Mouse (Mus musculus) kidney, postnatal 0 days (tissue): ENCODE measurements around the gene Ank2. TPM values are rescaled to one million over a fixed set of nuclear protein-coding genes. Genes with fewer than 3 reads are reported as not detected.

Experiments used
- ATAC-seq: fragments of 200-750 bp; cut with Nextera tagmentation; replicated peaks from 2 replicates; pipeline ENCODE4 v1.8.0; 2017; ENCODE audit warnings: low read depth, moderate number of reproducible peaks, moderate TSS enrichment, moderate library complexity; ENCODE audit not compliant: low FRiP score
- DNase-seq: peaks from one replicate; pipeline ENCODE4 v3.0.0-alpha.2; 2016; ENCODE audit warnings: low spot score
- H3K27ac ChIP-seq: fragments of 300-500 bp; sonication (generic); 2 replicates; pipeline ENCODE4 v1.5.1; 2014; ENCODE audit warnings: mild to moderate bottlenecking
- H3K27me3 ChIP-seq: fragments of 300-500 bp; sonication (generic); 2 replicates; pipeline ENCODE4 v1.6.1; 2014; ENCODE audit warnings: low read length, mixed read lengths; ENCODE audit not compliant: insufficient read depth
- H3K36me3 ChIP-seq: fragments of 300-500 bp; sonication (generic); 2 replicates; pipeline ENCODE4 v1.6.1; 2014; ENCODE audit warnings: low read length, mixed read lengths; ENCODE audit not compliant: insufficient read depth
- H3K4me1 ChIP-seq: fragments of 300-500 bp; sonication (generic); replicated peaks from 2 replicates; pipeline ENCODE4 v1.6.1; 2014; ENCODE audit warnings: antibody characterized with exemption, low read length, mixed read lengths; ENCODE audit not compliant: insufficient read depth
- H3K4me2 ChIP-seq: fragments of 300-500 bp; sonication (generic); 2 replicates; pipeline ENCODE4 v1.6.1; 2014; ENCODE audit warnings: mild to moderate bottlenecking, low read length, moderate library complexity, mixed read lengths
- H3K4me3 ChIP-seq: fragments of 300-500 bp; sonication (generic); replicated peaks from 2 replicates; pipeline ENCODE4 v1.5.1; 2014; ENCODE audit warnings: low read depth, low read length
- H3K9ac ChIP-seq: fragments of 300-500 bp; sonication (generic); 2 replicates; pipeline ENCODE4 v1.6.1; 2014; ENCODE audit warnings: low read depth, low read length
- H3K9me3 ChIP-seq: fragments of 300-500 bp; sonication (generic); replicated peaks from 2 replicates; pipeline ENCODE4 v1.6.1; 2016; ENCODE audit warnings: low read length, inconsistent platforms, mixed read lengths
- CTCF ChIP-seq: IDR thresholded peaks from 2 replicates; pipeline ENCODE4 v1.5.1; 2016; ENCODE audit warnings: antibody characterized with exemption, low read depth, mild to moderate bottlenecking, moderate library complexity
- WGBS: fragments of 180-500 bp; shearing (Covaris S2); extraction: QIAGEN DNeasy Blood & Tissue Kit; methylation state at CpG from one replicate; pipeline ENCODE4 v1.1.7; 2014; 5-methylcytosine and 5-hydroxymethylcytosine counted together
- polyA plus RNA-seq: library from polyadenylated mRNA; unstranded; fragments of >200 nt; fragmentation: Nextera tagmentation; extraction: Ambion mirVana; gene quantifications from 2 replicates; pipeline ENCODE4 v1.2.1, GENCODE M21; 2015

The Ank2 gene
- polyA plus RNA-seq, 1 experiment from 2014 or later = 4.1 TPM

DNA sequence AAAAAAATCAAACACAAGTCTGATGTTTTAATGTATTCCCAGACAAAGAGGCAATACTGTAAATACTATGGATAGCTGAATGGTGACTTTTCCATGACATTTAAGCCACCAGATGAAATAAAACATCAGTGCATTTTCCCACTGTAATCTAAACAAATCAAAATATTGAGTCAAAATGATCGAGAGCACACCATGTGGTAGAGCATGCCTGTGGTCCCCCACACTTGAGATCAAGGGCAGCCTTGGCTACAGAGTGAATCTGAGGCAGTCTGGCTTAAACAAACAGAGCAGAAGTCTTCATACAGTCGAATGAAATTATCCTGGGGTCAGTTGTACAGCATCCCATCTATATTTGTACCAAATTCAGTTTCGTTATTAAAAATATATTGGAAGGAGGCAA is 288.0 kb downstream of the Ank2 start:
- H3K9ac ChIP-seq = no peak overlapping the region
- no peak overlapping the region for H3K27ac ChIP-seq
- TF ChIP-seq CTCF = no peak
- DNase-seq (no peak), ATAC-seq (no peak)
- no peak overlapping the region for H3K4me2 ChIP-seq
- no peaks in the 10 kb centered on the region for H3K36me3 ChIP-seq
- WGBS = 72% methylated on average over 3 of the region's 3 CpGs
- no peak overlapping the region for H3K4me3 ChIP-seq
- no peaks in the 10 kb centered on the region for H3K4me1 ChIP-seq
- no peaks in the 10 kb centered on the region for H3K9me3 ChIP-seq
- no peaks in the 10 kb centered on the region for H3K27me3 ChIP-seq

- H3K27me3 ChIP-seq = no peaks in the 10 kb centered on the region
- H3K9me3 ChIP-seq = no peaks in the 10 kb centered on the region
- no peaks in the 10 kb centered on the region for H3K36me3 ChIP-seq
- no peak for DNase-seq
- H3K9ac ChIP-seq = no peak overlapping the region
- no peak overlapping the region for H3K4me3 ChIP-seq
- TF ChIP-seq CTCF = no peak
- no peak for ATAC-seq
- WGBS = 70% methylated on average over 4 of the region's 4 CpGs
- H3K4me1 ChIP-seq = no peaks in the 10 kb centered on the region
- H3K4me2 ChIP-seq = no peak overlapping the region
- H3K27ac ChIP-seq = no peak overlapping the region
Measured at GRCm38 (mm10) chr3:127210552-127210951, 288.6 kb downstream of the Ank2 start.

- Histone ChIP-seq H3K27ac (no peak overlapping the region), H3K36me3 (no peaks in the 10 kb centered on the region), H3K4me3 (no peak overlapping the region), H3K4me2 (no peak overlapping the region), H3K9ac (no peak overlapping the region), H3K9me3 (no peaks in the 10 kb centered on the region), H3K27me3 (no peaks in the 10 kb centered on the region), H3K4me1 (no peaks in the 10 kb centered on the region)
- DNase-seq (no peak), ATAC-seq (no peak)
- 78% methylated on average over 5 of the region's 5 CpGs for WGBS
- no peak for TF ChIP-seq CTCF
Measured at GRCm38 (mm10) chr3:127208871-127209270, 290.3 kb downstream of the Ank2 start.

- Histone ChIP-seq H3K27me3 (no peaks in the 10 kb centered on the region), H3K27ac (no peak overlapping the region), H3K4me2 (no peak overlapping the region), H3K36me3 (no peaks in the 10 kb centered on the region), H3K9me3 (no peaks in the 10 kb centered on the region), H3K9ac (no peak overlapping the region), H3K4me3 (no peak overlapping the region), H3K4me1 (no peaks in the 10 kb centered on the region)
- no peak for DNase-seq
- ATAC-seq = no peak
- no peak for TF ChIP-seq CTCF
- 87% methylated on average over 5 of the region's 5 CpGs for WGBS
Measured at GRCm38 (mm10) chr3:127205883-127206434, 293.2 kb downstream of the Ank2 start.

DNA sequence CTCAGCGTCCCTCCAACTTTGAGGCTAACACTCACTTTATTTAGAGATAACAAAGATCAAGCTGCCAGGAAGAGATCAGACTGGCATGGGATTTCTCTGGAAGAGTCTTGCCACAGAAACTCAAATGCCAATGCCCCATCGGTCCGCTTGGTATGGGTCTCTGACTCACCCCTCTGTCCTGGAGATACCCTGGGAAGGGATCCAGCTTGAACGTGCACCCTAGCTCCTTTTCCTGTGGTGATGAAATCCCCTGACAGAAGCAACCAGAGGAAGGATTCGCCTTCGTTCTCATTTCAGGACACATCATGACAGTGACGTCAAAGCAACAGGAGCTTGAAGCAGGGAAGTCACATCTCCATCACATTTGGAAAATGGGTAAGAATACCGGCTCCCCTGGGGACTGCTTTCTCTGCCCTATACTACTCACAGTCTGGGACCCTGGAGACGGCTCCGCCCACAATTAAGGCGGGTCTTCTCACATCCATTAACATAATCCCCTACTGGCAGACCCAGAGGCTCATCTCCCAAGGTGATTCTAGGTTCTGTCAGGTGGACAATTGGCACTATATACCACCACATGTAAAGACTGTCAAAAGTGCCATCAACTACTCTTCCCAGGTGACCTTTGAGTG is 296.6 kb downstream of the Ank2 start:
- Histone ChIP-seq H3K4me3 (no peak overlapping the region), H3K27ac (no peak overlapping the region), H3K4me1 (no peaks in the 10 kb centered on the region), H3K9ac (no peak overlapping the region), H3K4me2 (no peak overlapping the region), H3K27me3 (no peaks in the 10 kb centered on the region), H3K36me3 (no peaks in the 10 kb centered on the region), H3K9me3 (no peaks in the 10 kb centered on the region)
- 49% methylated on average over 11 of the region's 11 CpGs for WGBS
- DNase-seq (no peak), ATAC-seq (no peak)
- no peak for TF ChIP-seq CTCF

GRCm38 (mm10) chr3:127200789-127201188 is 298.4 kb downstream of the Ank2 start:
- ATAC-seq (no peak), DNase-seq (no peak)
- Histone ChIP-seq H3K27me3 (no peaks in the 10 kb centered on the region), H3K4me3 (no peak overlapping the region), H3K4me2 (no peak overlapping the region), H3K27ac (no peak overlapping the region), H3K4me1 (no peaks in the 10 kb centered on the region), H3K36me3 (no peaks in the 10 kb centered on the region), H3K9me3 (no peaks in the 10 kb centered on the region), H3K9ac (no peak overlapping the region)
- WGBS = 81% methylated on average over 3 of the region's 3 CpGs
- no peak for TF ChIP-seq CTCF
